Mouse (Mus musculus): ENCODE results near the gene Ddc. TPM values are rescaled to one million over a fixed set of nuclear protein-coding genes. Genes with fewer than 3 reads are reported as not detected.
A peak's percentile ranks its signal among the peaks of the same experiment; 100 is the strongest.

Gene Ddc
- polyA plus RNA-seq, 2 experiments from 2014 or later: 5.1 to 5.2 TPM

DNA sequence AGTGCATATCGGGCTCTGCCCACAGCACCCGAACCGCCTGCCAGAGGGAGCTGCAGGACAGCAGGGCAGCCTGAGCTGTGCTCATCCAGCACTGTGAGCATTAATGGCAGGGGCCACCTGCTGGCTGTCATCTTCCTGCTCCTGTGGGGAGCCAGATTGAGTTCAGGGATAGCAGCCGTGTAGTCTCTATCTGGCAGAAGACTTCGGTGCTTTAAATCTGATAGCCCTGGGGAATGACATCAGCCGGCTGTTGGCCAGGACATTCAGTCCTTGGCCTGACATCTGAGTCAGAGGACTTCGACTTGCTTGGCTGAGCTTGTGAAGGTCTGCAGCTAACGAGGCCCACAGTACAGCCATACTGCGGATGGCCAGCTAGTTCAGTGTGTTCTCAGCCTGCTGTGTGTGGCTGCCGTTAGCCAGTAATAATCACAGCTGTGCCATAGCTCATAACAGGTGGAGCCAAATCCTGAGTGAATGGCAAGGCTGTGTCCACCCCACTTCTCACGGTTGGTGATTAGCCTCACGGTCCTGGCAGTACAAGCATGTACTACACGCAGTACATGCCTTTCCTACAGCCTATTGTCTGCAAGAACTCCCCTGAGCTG is 53.5 kb downstream of the Ddc start:
- no peak for ATAC-seq

DNA sequence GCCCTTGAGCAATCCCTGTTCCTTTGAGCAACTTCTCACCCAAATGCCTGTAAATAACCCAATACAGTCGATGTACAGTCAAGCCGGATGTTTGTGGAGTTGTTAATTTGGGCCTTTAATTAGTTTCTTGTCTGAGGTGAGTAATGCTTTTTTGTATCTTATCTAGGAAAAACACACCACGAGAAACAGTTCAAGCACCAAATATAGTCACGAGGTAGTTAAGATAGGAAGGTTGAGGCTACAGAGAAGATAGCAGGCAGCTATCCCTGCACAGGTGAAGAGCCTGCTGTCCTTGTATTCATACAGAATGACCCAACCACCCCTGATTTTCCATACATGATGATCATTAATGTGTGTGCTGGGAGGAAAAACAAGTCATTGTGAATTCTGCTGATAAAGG is 56.4 kb downstream of the Ddc start:
- no peak for ATAC-seq

DNA sequence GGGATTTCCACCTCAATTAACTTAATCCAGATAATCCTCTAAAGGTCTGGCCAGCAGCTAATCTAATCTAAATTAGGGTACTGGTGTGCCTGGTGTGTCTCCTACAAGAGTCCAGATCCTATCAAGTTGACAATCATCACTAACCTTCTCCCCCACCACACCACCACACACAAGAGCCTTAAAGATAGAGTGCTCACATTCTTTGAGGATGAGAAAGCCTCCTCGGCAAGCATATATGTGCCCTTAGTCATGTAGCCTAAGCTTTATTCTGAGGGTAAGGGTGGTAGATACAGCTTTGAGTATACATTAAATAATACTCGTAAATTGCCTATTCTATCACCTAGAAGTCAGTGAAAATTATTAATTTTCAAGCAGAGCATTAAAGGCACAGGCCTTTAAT is 57.2 kb downstream of the Ddc start:
- no peak for ATAC-seq

DNA sequence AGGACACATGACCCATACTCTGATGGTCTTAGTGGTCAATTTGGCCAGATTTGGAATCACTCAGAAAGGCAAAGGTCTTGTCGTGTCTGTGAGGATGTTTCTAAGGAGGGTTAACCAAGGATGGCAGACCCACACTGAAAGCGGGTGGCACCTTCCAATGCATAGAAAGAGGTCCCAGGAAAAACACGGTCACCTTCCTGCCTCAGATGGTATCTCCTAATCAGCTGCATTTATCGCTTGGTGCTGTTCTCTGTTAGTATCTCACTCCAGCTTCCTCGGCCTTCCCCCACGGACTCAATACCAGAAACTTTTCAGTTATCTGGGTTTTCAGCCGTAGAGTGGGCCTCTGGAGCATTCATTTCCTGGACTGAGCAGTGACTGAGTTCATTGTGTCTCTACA is 58.1 kb downstream of the Ddc start:
- ATAC-seq: no peak

DNA sequence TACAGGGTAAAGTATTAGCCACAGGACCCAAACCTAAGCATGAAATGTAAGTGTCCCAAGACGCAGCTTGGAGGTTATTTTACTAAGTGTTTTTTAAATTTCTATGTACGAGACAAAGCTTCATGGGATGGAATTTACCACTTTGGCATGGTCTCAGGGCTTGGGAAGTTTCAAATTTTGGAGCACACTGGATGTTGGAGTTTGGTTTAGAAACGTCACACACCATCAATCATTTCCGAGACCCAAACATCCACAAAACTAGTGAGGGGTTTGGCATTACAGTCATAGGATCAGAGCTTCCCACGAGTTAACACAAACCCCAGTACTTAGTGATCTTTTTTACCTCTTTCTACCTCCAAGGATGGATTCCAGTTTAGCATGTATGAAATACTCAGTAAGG is 60.6 kb downstream of the Ddc start:
- ATAC-seq: no peak

DNA sequence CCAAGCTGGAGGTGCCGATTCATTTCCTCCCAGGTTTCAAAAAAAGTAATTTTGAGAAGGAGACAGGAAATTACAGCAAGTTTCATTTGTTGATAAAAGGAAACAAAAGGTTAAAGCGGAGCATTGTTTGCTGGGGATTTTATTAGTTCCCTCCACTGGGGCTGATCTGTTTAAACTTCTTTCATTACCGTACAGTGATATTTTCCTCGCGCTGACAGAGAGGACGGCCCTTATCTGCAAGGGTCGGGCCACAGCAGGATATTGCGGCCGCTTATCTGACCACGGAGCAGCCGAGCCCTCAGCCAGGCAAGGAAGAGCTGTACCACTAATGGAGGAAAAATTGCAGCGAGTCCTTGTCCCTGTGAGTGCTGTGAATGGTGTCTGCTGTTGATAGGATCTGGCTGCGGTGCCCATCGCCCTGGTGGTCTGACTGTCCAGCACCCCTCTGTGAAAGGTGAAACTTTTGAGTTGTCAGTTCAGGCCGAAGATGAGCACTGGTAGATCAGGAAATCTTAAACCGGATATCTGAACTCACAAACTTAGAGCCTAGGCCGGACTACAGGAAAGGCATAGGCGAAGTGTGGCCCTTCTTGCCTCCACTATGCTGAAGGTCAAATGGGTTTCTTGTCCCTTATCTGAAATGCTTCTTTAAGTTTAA is 61.1 kb downstream of the Ddc start:
- peak; percentile 65 for ATAC-seq

DNA sequence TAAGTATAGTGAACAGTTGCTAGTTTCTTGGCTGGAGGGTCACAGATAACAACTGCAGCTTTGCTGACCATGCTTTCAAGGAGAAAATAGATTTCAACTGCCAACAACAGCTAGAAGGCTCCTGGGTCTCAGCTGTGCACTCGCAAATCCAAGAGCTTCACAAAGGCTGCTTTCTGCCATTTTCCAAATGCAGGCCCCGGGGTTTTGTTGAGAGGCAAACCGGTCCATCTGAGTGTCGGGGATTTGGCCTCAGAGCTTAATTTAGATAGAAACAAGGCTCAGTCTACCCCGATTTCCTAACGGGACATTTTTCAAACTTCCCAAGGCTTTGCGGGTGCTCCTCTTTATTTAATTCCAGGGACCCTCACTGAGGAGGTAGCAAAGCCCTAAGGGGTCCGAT is 61.7 kb downstream of the Ddc start:
- no peak for ATAC-seq

DNA sequence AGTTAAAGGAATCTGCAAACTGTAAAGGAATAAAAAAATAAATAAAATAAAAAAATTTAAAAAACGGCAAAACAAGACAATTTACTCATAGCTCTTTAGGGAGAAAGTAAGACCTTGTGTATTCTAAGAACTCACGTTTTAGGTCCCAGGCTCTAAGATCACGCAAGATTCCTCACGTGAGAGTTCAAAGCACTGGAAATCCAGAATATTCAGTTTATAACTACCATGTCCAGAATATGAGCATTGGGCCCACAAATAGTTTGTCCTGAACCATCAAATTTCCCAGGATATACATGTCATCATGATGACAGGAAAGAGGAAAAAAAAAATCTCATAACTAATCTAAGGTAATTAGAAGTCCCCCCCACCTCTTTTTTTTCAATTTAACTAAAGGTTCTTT is 62.2 kb downstream of the Ddc start:
- no peak for ATAC-seq

DNA sequence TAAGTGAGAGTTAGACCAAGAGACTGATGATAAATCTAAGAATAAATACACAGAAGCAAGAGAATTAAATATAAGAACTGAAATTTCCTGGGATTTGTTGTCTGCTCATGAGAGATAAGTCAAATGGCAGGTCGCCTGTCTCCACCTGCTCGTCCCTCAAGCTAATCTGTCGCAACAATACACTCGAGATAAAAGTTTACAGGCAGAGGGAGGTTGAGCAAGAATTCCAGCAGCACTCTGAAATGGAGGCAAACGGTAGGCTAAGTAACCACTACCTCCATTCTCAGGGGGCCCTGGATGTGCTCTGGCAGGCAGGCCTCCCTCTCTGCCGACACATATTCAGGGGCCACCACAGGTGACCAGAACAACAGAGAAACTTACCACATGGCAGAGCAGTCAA is 62.6 kb downstream of the Ddc start:
- ATAC-seq: no peak

DNA sequence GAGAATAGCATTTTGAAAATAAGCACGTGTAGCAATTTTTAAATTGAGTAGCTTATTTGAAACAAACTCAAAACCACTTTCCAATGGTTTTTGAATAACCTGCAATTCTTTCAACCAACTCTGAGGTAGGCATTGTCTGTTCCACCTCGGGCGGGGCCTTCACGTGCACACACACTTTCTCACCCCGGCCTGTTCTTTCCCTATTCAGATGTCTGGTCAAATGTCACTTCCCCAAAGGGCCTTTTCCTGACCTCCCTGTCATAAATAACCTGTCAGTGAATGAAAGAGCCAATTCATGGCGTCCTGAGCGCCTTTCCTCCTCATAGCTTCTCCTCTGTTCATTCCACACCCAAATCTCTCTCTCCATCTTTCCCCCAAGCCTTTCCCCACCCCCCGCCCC is 64.8 kb downstream of the Ddc start:
- no peak for ATAC-seq

DNA sequence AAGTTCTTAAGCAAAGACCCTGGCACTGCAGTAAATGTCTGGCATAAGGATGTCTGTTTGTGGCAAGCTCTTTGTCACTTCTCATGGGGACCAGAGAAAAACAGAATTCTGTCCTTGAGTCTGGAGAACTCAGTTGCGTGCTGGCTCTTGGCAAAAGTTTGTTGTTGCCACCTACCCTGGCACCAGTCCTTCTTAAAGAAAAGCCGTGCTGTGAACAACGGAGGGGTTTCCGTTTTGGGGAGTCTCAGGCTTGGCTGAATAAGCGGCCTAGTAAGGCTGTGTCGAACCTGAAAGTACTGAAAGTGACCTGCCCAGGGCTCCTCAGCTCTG is 65.2 kb downstream of the Ddc start:
- ATAC-seq: no peak

DNA sequence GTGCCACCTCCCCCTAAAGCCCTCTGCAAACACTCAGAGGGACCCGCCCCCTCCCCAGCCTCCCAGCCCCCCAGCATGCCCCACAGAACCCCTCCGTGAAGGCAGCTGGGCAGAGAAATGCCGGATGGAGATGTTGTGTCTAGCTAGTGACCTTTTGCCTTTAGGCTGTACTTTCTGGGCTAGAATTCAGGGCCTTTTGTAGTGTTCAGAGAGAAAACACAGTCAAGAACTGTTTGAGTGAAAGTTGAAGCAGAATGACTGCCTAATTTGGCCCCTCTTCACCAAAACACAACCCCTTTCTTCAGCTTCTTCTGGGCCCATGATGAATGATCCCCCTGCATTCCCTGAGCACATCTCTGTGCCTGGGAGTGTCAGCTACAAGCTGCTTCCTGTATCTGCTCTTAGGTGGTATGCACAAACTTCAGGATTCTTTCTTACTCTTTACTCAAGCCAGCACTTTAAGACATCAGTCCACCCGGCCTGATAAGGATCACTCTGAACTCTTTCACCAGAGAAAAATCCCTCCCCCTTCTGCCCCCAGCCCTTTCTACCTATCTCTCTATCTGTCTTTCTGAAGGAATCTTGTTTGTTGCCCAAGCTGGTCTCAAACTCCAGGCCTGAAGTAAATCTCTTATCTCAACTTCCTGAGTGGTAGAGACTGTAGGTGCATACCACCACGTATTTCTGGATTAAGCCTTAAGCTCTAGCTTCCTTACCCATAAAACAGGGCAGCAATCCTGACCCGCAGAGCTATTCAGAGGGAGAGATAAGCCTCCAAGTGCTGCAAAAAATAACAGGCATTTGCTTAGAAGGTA is 65.8 kb downstream of the Ddc start:
- no peak for ATAC-seq

DNA sequence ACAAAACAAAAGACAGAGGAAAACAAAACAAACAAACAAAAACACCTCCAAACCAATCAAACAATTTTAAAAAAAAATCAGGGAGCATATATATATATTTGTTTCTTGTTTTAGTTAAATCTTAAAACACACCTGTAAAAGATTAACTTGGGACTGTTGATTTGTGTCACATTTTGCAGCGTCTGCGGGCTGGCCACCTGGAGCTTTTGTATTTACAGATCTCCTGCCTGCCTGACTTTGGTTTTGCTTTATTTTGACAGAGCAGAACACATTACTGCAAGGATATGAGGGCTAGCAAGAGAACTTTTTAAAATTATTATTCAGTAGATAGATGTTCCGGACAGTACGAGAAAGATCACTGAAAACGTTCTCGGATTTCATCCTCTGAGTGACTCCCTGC is 66.4 kb downstream of the Ddc start:
- no peak for ATAC-seq

DNA sequence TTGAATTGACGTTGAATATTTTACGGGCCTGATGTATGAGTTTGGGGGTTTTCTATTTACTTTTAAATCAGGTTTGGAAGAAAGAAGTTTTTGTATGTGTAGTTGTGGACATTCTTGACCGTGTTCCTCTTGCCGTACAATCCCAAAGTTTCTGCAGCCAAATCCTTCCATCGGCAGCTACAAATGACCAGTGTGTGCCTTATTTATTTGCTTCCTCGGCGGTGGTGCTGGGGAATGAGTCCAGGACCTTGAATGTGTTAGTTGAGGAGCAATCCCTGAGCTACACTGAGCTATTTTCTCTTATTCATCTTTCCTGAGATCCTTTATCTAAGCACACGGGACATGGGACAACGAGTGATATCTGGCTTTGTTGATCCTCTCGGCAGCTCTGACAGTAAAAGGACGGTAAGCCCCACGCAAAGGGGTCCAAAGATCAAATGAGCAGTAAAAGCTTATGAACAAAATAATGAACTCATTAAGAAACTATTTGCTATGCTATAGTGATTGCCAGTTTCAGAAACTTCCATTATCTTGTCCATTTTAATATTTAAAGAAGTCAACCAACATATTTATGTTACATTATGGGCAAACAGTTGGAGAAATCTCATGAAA is 67.0 kb downstream of the Ddc start:
- ATAC-seq: no peak

DNA sequence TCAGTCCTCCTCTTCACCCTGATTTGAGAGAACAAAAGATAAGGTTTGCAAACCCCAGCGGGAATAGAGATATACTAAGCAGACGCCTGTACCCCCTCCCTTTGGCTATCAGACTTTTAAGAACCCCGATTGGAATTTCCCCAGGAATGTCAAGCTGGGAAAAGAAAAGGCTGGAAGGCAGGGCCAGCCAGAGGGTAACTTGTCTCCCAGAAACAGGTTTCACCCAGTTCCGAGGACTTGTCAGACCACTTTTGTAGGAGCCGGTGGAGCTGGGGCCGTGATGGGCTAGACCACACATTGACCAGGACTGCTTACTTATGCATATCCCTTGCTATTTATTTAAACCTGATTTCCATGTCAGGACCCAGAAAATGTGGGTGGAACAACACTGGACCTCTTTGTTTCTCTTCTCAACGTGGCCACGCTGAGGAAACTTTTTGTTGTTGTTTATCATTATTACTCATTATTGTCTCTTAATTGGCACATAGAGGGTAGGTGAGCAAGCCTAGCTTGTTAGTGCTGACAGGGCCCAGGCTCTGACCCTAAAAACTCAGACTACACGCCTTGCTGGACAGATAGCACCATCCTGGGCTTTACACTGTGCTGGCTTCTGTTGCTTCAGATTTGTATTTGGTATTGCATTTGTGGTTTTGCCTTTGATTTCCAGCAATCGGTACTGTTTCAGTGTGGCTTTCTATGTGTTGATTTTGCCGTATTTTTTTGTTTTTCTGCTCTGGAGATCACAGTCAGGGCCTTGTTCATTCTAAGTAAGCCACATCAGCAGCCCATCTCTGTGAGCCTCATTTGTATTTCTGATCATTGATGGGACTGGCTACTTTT is 68.6 kb downstream of the Ddc start:
- ATAC-seq: no peak

DNA sequence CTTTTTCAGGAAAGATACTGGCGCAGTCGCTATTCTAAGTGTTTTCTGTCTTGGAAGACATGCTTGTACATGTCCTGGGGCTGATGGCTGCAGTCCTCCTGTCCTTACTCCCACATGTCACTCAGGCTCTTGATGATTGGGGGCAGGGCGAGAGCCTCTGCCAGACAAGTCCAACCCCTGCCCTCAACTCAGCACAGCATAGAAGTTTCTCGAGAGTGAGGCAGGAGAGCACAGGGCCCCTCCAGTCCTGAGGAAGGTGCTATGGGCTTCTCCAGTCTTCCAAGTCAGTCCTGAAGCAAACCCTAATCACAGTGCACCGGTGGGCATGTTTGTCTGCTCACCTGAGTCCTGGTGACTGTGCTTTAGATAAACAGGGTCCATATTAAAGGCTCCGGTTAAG is 69.2 kb downstream of the Ddc start:
- no peak for ATAC-seq

DNA sequence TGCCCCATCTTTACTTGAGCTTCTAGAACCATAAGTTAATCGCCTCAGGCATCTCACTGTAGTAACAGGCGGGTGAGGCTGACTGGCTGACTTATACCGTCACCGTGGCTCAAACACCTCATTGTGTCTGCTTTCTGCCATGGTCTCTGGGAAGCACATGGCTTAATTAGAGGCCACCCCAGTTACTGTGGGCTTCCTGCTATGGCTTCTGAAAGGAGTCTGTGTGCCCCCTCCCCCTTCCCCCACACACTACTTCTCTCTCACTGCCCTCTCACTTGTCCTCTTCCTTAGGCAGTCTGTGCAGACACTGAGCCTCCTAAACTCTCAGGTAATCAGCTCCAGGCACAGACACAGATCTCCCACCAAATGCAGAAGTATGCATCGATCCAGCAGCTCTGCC is 69.7 kb downstream of the Ddc start:
- no peak for ATAC-seq

DNA sequence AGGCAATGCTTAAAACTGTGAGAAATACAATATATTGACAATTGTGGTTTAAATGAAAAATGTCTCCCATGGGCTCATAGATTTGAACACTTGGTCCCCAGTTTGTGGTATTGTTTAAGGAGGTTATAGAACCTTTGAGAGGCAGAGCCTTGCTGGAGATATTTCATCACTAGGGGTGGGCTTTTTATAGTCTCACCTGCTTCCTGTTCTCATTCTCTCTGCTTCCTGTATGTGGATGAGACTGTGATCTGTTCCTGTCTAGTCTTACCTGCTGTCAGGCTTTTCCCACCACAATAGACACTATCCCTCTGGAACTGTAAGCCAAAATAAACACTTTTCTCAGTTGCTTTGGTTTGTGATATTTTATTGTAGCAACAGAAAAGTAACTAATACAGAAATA is 71.5 kb downstream of the Ddc start:
- ATAC-seq: peak; percentile 65

DNA sequence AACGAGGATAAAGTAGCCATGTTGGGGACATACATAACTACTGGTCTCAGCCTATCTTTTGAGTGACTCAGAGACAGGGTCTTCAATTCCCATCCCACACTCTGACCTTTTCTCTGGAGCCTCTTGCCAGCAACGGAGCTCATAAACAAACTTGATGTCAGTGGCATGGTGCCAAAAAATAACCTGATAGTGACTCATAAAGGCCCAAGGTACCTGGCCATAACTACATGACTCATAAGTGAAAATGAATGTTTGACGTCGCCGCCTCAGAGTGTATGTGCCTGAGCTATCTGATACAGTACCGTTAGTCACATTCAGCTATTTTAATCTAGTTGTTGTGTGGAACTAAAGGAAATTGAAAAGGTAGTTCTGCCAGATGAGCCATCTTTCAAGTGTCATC is 72.3 kb downstream of the Ddc start:
- ATAC-seq: peak; percentile 89

DNA sequence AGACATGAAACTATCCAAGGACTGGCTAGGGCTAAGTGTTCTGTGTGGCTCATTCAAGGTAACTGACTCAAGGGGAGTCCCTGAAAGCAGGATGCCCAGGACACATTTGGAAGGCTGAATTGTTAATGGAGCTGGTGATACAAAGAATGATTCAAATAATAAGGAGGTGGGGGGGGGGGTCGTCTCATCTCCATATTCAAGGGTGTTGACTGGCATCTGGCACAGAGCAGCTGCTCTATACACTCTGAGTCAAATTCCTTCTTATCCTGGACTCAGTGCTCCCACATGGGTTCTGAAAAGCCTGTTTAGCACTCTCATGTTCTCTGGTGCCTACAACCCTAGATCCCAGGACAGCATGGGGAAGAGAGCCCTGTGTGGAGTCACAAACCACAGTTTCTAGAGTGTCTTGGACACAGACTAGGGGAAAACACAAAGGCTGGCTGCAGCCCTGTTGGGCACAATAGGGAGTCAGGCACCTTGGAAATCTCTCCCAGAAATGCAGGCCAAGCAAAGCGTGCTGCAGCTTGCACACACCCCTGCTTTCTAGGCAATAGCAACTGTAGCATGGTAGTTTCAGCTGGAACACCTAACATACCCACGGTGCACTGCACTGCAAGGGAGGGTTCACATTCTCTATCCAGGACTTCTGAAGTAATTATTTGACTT is 72.8 kb downstream of the Ddc start:
- no peak for ATAC-seq

DNA sequence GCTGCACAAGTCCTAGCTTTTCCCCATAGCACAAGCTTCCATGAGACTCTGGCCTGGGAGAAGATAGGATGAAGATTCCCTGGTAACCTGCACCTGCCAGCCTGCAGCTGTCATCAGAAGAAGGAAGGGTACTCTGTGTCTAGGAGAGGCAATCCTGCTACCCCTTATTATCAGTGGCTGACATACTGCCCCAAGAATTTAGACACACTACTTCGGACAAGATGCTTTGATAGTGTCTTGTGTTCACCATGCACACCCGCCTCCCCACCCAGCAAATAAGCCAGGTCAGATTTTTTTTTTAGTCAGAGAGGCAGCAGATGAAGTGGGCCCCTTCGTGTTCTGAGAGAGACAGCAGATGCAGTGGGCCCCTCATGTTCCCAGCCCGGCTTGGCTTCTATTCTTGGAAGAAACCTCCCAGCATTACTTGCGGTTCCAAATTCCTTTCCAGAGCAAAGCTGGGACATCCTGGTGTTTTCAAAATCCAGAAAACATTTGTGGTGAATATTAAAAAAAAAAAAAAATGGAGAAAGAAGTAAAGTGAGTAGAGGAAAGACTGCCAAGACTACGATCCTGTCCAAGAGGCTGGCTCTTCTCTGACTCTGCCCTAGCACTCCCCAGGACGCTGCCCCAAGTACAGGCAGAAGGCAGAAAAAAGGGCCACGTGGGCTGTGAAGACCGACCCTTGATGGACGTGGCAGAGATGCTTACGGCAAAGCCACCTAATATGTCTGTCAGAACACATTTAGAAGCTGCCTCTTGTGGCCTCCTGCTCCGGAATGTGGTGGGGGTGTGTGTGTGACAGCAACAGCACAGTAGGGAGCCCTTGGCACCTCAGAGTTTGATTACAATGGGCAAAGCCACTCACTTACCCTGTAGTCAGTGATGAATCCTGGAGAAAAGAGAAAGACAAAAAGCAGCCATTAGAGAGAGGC is 73.7 kb downstream of the Ddc start:
- ATAC-seq: no peak

All from CD4-positive, CD25-positive, alpha-beta regulatory T cell, adult 4 months (primary cell).